In the genomic region with DNA sequence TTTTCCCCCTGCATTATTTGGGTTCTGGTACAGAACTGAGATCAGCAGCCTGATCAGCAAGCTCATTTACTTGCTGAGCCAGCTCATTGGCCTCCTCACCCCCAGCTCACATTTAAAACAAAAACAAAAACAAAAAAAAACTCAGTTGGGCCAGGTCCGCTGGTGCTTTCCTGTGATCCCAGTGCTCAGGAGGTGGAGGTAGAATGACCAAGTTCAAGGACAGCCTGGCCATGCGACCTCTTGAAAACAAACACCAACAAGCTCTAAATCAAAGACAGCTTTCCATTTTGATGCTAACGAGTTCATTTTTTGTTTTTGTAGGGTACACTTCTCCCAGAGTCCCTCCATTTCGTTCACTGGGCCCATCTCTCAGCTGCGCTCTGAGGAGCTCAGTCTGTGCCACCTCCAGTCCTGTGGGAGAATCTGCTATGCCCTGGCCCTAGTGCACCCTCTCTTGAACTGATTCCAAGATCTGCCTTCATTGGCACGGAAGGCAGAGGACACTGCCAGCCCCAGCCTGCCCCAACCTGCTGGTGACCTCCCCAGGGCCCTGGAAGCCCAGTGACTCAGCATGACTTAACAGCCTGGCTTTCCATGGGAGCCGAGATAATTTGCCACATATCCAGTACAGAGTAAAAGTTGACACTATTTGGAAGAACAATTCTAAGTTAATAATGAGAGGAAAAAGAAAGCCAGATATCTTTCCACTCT, we compare ENCODE assay signal across 10 mouse cellular contexts. TPM values are rescaled to one million over a fixed set of nuclear protein-coding genes. Genes with fewer than 3 reads are reported as not detected.
DNase-seq lines count a peak whose midpoint lies in the region; ATAC-seq lines count a peak whose summit lies in the region.
"Had no signal": no experiment of that assay in that cellular context is flagged by ENCODE, and none has a peak within 500 bp of the region (broad histone marks: within the 10 kb centered on the region; RNA-seq: fewer than 3 reads in every experiment).

No protein-coding gene starts in this region.

- no peak for DNase-seq in hindbrain, embryonic 10.5 days (ENCODE audit: low spot score)
- DNase-seq in NIH3T3 (ENCODE audit: low read depth) = peak; percentile 68
- no peak for DNase-seq in embryonic facial prominence, embryonic 10.5 days (ENCODE audit: low spot score)
- peak; percentile 61 for DNase-seq in kidney, postnatal 10 days
- DNase-seq in lung, postnatal 36 days = no peak
- no peak for DNase-seq in spleen, postnatal 10 days (ENCODE audit: low spot score in 2 of 2)
- DNase-seq: retina, postnatal 1 day had no signal

- WGBS in hindbrain, embryonic 10.5 days = 74% methylated on average over 7 of the region's 7 CpGs
- WGBS in hindbrain, embryonic 12.5 days = 70% methylated on average over 7 of the region's 7 CpGs
- 68% methylated on average over 7 of the region's 7 CpGs for WGBS in embryonic facial prominence, embryonic 10.5 days
- 73% methylated on average over 7 of the region's 7 CpGs for WGBS in midbrain, embryonic 15.5 days

- H3K4me3 ChIP-seq in hindbrain, embryonic 10.5 days = no peak overlapping the region
- H3K4me3 ChIP-seq in hindbrain, embryonic 12.5 days = no peak overlapping the region
- H3K4me3 ChIP-seq in embryonic facial prominence, embryonic 10.5 days = no peak overlapping the region
- H3K4me3 ChIP-seq in midbrain, embryonic 15.5 days = no peak overlapping the region

- peaks cover 3% of the 10 kb centered on the region; the same call in 1 of the 2 replicates for H3K9me3 ChIP-seq in hindbrain, embryonic 10.5 days
- H3K9me3 ChIP-seq in hindbrain, embryonic 12.5 days (replicated peaks) = no peaks in the 10 kb centered on the region
- 0 out of 2 replicates have a peak, but pooled peaks cover 4% of the 10 kb centered on the region for H3K9me3 ChIP-seq in embryonic facial prominence, embryonic 10.5 days
- no peaks in the 10 kb centered on the region for H3K9me3 ChIP-seq in midbrain, embryonic 15.5 days

- no peak for ATAC-seq in hindbrain, embryonic 12.5 days (ENCODE audit: low FRiP score)
- ATAC-seq in midbrain, embryonic 15.5 days (replicated peaks) = no peak

- peak overlapping the region; percentile 42; the same call in 1 of the 2 replicates for H3K27ac ChIP-seq in hindbrain, embryonic 10.5 days
- no peak overlapping the region for H3K27ac ChIP-seq in hindbrain, embryonic 12.5 days
- peak overlapping the region; percentile 63; the same call in 1 of the 2 replicates for H3K27ac ChIP-seq in embryonic facial prominence, embryonic 10.5 days (replicated peaks)
- no peak overlapping the region for H3K27ac ChIP-seq in midbrain, embryonic 15.5 days
- H3K27ac ChIP-seq: macrophage had no signal

- H3K9ac ChIP-seq in hindbrain, embryonic 12.5 days = no peak overlapping the region
- no peak overlapping the region for H3K9ac ChIP-seq in midbrain, embryonic 15.5 days

- H3K36me3 ChIP-seq in hindbrain, embryonic 10.5 days = no peaks in the 10 kb centered on the region
- no peaks in the 10 kb centered on the region for H3K36me3 ChIP-seq in hindbrain, embryonic 12.5 days
- no peaks in the 10 kb centered on the region for H3K36me3 ChIP-seq in embryonic facial prominence, embryonic 10.5 days (replicated peaks)
- H3K36me3 ChIP-seq in midbrain, embryonic 15.5 days (replicated peaks) = no peaks in the 10 kb centered on the region

- no peak overlapping the region for H3K4me2 ChIP-seq in hindbrain, embryonic 12.5 days (replicated peaks)
- no peak overlapping the region for H3K4me2 ChIP-seq in midbrain, embryonic 15.5 days

- H3K27me3 ChIP-seq in hindbrain, embryonic 10.5 days (ENCODE audit: insufficient read depth, poor library complexity, severe bottlenecking) = 0 out of 2 replicates have a peak, but pooled peaks cover 6% of the 10 kb centered on the region
- H3K27me3 ChIP-seq in hindbrain, embryonic 12.5 days = no peaks in the 10 kb centered on the region
- no peaks in the 10 kb centered on the region for H3K27me3 ChIP-seq in embryonic facial prominence, embryonic 10.5 days (replicated peaks; ENCODE audit: low read depth, poor library complexity, severe bottlenecking)
- no peaks in the 10 kb centered on the region for H3K27me3 ChIP-seq in midbrain, embryonic 15.5 days (replicated peaks)

- peaks cover 6% of the 10 kb centered on the region for H3K4me1 ChIP-seq in hindbrain, embryonic 10.5 days (replicated peaks)
- H3K4me1 ChIP-seq in hindbrain, embryonic 12.5 days = peaks cover 3% of the 10 kb centered on the region; the same call in 1 of the 2 replicates
- peaks cover 3% of the 10 kb centered on the region for H3K4me1 ChIP-seq in embryonic facial prominence, embryonic 10.5 days
- H3K4me1 ChIP-seq in midbrain, embryonic 15.5 days = no peaks in the 10 kb centered on the region

RNA-seq across cellular contexts. Expression of gene Id2, which starts 13.2 kb away (rescaled TPM):
- polyA plus RNA-seq in hindbrain, embryonic 10.5 days (2016; fragmentation: Nextera tagmentation; extraction: Ambion mirVana) = 360 and 369 TPM in 2 replicates
- polyA plus RNA-seq in hindbrain, embryonic 12.5 days (2016; fragmentation: Nextera tagmentation; extraction: Ambion mirVana) = 321 and 332 TPM in 2 replicates
- polyA plus RNA-seq in embryonic facial prominence, embryonic 10.5 days (2016; fragmentation: Nextera tagmentation; extraction: Ambion mirVana) = 400 and 403 TPM in 2 replicates
- polyA plus RNA-seq in midbrain, embryonic 15.5 days (2015; fragmentation: Nextera tagmentation; extraction: Ambion mirVana) = 138 TPM in 2 replicates

Comparison
In these comparisons a context has a peak if more than half of its experiments do, and no peak if none do; other contexts are left out.
1. H3K27ac ChIP-seq: peak in hindbrain, embryonic 10.5 days (single experiment) and embryonic facial prominence, embryonic 10.5 days (single experiment); none in hindbrain, embryonic 12.5 days (single experiment) and midbrain, embryonic 15.5 days (single experiment).
2. DNase-seq: peak in NIH3T3 (single experiment) and kidney, postnatal 10 days (single experiment); none in hindbrain, embryonic 10.5 days (single experiment), embryonic facial prominence, embryonic 10.5 days (single experiment), lung, postnatal 36 days (single experiment) and spleen, postnatal 10 days (0 of 2).